Mouse (Mus musculus) stomach, postnatal 0 days (tissue): ENCODE measurements around the gene Gsg1l.

Experiments
- CTCF ChIP-seq: IDR thresholded peaks from 2 replicates; pipeline ENCODE4 v1.5.1; 2016; ENCODE audit warnings: antibody characterized with exemption, low read depth, mild to moderate bottlenecking, moderate library complexity
- EP300 ChIP-seq: optimal IDR thresholded peaks from 2 replicates; pipeline ENCODE3; 2016; ENCODE audit warnings: antibody characterized with exemption

GRCm38 (mm10) chr7:126109898-126110297 is 27.7 kb upstream of the Gsg1l start:
- TF ChIP-seq CTCF (no peak), EP300 (no peak)
